Mouse (Mus musculus): ENCODE data around the gene Cdc20.

The Cdc20 gene

GRCm38 (mm10) chr4:118417112-118417797 lies 19.9 kb downstream of the Cdc20 start:
- no peak for DNase-seq

DNA sequence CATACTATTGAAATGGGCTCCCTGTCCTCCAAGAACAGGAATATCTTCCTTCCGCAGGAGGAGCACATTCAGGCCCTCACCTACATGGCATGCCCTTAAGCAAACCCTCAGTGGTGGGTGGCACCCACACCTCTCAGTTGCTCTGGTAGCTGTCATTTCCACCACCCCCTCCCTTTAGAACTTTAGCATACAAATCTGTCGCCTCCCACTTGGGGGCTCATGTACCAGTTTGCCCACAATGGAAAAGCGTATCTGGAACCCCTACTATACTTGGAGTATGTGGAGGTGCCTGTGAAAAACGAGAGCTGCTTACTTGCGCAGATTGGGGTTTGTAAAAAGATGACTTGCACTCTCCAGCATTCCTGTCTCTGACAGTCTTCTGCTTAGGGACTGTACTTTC lies 20.8 kb downstream of the Cdc20 start:
- DNase-seq, result no peak

GRCm38 (mm10) chr4:118415779-118416178 lies 21.4 kb downstream of the Cdc20 start:
- DNase-seq, result no peak

DNA sequence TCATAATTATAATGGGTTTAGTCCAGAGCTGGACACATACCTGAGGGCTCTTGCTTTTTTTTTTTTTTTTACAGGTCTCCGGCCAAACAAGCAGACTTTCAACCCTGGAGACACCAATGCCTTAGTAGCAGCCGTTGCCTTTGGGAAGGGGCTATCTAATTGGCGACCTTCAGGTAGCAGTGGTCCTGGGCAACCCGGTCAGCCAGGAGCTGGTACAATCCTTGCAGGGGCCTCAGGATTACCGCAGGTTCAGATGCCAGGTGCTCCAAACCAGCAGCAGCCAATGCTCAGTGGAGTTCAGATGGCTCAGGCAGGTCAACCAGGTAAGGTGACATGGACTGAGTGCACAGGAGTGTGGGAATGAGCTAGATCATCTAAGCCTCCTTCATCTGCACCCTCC lies 23.6 kb downstream of the Cdc20 start:
- no peak for DNase-seq

DNA sequence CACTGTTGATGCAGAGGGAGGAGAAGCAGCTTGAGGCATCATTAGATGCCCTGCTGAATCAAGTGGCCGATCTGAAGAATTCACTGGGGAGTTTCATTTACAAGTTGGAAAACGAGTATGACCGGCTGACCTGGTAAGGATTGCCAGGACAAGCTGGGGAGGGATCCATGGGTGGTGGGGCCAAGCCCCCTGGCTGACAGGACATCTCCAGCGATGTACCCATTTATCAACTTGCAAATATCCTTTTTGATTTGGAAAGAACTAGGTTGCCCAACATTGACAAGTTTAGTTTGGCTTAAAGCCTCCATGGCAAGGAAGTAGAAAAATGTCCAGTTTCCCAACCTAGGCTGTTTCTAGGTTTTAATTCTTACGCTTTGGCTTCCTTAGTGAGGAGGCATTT lies 26.3 kb downstream of the Cdc20 start:
- DNase-seq, result no peak

- peak; percentile 95 for DNase-seq
Observed at GRCm38 (mm10) chr4:118409142-118409900, 27.8 kb downstream of the Cdc20 start, which contains the start of the genes Szt2 and Med8. Szt2 (minus strand) TSS chr4:118409273. Med8 (plus strand) TSS chr4:118409337.

DNA sequence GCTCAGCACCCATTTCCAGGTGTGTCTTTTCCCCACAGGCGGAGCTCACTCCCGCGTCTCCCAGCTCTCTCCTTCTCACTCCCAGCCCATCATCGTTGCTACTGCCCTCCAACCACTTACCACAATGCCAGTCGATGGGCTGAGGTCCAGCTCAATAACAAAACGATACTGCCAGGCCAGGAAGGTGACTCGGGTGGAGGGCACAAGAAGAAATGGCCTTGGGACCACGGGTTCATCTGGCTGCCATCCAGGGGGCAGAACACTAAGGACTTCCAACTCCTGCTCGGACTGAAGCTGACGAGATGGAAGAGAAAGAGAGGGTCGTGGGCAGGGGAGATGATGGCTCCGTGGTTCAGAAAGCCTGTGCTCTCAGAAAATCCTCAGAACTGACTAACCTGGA lies 34.5 kb downstream of the Cdc20 start:
- DNase-seq, result no peak

- no peak for DNase-seq
Observed at GRCm38 (mm10) chr4:118401918-118402317, 35.2 kb downstream of the Cdc20 start.

DNA sequence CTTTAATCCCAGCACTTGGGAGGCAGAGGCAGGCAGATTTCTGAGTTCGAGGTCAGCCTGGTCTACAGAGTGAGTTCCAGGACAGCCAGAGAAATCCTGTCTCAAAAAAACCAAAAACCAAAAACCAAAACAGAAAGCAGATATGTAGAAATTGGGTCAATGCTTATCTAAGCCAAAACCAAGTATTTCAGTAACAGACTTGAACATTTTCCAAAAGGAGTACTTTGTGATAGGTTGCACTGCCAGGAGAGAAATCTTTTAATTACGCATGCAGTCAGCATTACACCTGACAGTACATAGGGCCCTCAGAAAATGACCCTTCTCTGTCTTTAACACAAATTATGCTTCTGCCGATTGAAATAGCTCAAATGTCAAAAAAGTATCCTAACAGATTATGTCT lies 35.7 kb downstream of the Cdc20 start:
- DNase-seq, result no peak

DNA sequence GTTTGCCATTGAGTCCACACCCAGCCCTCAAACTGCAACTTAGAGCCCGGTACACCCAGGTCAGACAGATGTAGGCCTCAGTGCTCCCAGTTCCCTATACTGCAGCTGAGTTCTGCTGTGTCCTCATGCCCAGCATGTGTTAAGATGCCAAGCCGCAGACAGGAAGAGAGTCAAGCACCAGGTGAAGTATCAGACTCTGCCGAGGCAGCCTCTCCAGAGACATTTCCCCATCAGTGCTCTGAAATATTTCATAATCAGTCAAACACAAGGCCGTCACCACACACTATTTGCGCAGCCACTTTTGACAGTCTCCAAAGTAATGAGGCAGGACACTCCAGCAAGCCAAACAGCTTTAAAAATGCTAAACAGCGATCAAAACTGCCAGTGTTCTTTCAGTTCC lies 38.8 kb downstream of the Cdc20 start:
- no peak for DNase-seq

DNA sequence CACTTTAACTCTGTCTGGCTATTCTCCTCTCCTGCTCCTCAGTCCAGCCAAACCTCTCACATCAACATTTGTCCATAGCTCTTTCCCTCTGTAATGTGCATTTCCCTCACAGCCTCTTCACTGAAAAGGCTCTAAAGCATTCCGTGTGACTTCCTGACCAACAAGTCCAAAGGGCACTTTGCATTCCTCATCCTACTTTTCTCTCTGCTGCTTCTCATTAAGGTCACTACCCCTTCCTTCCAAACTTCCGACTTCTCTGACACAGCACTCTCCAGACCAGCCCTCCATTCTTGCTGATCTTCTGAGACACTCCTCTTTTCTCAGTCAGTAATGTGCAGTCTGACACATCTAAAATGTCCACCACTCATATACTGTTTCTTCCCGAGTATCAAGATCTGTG lies 40.7 kb downstream of the Cdc20 start:
- peak; percentile 40 for DNase-seq

DNA sequence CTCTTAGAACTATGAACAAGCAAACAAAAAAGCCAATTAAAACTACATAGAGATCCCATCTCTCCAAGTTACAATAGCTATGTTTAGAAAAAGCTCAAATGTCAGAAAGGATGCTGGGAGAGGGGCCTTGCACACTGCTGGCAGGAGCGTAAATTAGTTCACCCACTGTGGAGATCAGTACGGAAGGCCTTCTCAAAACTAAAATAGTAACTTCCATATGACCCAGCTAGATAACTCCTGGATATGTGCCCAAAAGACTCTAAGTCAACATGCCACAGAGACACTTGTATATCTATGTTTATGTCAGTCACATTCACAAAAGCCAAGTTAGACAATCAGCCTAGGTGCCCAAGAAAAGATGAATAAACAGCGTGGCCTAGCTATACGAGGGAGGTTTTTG lies 41.9 kb downstream of the Cdc20 start:
- DNase-seq, result no peak

DNA sequence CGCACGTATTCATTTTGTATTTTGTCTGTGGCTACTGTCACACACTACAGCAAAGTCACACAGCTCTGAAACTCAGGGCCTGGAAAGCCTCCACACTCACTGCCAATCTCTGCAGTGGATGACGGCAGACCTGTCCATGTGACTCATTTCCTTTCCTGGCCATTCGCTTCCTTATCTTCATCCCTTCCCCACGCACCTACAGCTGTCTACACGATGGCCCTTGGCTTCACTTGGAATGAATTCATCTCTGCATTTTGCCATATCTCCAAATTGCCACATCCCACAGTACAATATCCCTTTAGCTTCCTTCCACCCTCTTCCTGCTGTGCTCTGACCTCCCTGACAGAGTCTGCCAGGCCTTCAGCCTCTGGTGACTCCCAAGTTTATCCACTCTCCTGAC lies 42.6 kb downstream of the Cdc20 start:
- DNase-seq, result no peak

GRCm38 (mm10) chr4:118390146-118390545 lies 47.0 kb downstream of the Cdc20 start:
- DNase-seq, result no peak

DNA sequence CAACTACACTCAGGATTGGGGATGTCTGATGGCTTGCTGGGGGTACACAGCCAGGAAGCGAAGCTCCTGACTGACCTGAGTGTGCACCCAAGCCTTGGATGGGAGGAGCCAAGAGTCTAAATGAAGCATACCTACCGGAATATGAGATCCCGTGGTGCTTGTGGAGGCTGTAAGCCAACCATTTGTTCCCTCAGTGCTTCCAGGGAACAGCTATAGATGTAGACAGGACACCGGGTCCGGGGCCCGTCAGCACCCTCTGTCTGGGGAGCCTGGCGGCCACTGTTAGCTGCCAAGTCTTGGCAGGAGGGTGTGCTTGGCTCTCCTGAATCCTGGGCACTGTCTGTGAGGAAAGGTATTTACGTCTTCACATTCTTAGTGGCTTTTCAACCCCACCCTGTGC lies 49.8 kb downstream of the Cdc20 start:
- DNase-seq, result no peak

- no peak for DNase-seq
Observed at GRCm38 (mm10) chr4:118383271-118383670, 53.9 kb downstream of the Cdc20 start.
